Mouse (Mus musculus) bone marrow, adult 2 months (tissue): ENCODE results near the gene C530008M17Rik.

ENCODE experiments used
- CTCF ChIP-seq: fragments of 200-500 bp; IDR thresholded peaks from 2 replicates; pipeline ENCODE4 v1.5.1; 2011; ENCODE audit warnings: low read length, control low read depth; ENCODE audit not compliant: control insufficient read depth, insufficient read depth
- POLR2A ChIP-seq: fragments of 200-500 bp; IDR thresholded peaks from 2 replicates; pipeline ENCODE4 v1.6.1; 2011; ENCODE audit warnings: low read depth, mild to moderate bottlenecking, control low read depth, low read length, borderline replicate concordance; ENCODE audit not compliant: control insufficient read depth

- TF ChIP-seq CTCF (no peak), POLR2A (no peak)
Observed at GRCm38 (mm10) chr5:76782414-76783103, 126.2 kb downstream of the C530008M17Rik start.
